Mouse (Mus musculus): ENCODE data around the gene 6030468B19Rik.

DNA sequence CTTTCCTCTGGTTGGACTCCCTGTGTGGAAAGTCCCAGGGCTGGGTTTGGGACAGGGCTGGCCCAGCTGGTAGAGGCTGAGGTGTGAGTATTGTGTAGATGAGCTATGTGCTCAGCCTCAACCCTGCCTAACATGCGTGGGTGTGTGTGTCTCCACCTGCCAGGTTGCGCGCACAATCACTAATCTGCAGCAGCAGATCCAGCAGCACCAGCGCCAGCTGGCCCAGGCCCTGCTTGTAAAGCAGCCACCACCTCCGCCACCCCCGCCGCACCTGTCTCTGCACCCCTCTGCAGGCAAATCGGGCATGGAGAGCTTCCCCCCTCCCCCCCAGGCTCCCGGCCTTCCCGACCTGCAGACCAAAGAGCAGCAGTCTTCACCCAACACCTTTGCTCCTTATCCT lies 48.0 kb upstream of the 6030468B19Rik start:
- TF ChIP-seq POLR2A (IDR thresholded peaks at IDR 0.05; ENCODE audit: borderline replicate concordance, extremely low read depth, insufficient read depth, insufficient read length, poor library complexity, severe bottlenecking): no peak
- no peak for TF ChIP-seq CTCF (IDR thresholded peaks at IDR 0.05; ENCODE audit: borderline replicate concordance, extremely low read depth, insufficient read depth, insufficient read length)

All from brain, embryonic 14.5 days (tissue).